Mouse (Mus musculus): ENCODE measurements around the gene Slc28a2. TPM values are rescaled to one million over a fixed set of nuclear protein-coding genes. Genes with fewer than 3 reads are reported as not detected.
"Not testable (repeated sequence)": the region's sequence is repeated elsewhere in the genome, so short reads cannot be mapped to it uniquely, and the experiment has no call there.

Slc28a2 gene
- polyA plus RNA-seq, 2 experiments from 2014 or later: 153 to 175 TPM

DNA sequence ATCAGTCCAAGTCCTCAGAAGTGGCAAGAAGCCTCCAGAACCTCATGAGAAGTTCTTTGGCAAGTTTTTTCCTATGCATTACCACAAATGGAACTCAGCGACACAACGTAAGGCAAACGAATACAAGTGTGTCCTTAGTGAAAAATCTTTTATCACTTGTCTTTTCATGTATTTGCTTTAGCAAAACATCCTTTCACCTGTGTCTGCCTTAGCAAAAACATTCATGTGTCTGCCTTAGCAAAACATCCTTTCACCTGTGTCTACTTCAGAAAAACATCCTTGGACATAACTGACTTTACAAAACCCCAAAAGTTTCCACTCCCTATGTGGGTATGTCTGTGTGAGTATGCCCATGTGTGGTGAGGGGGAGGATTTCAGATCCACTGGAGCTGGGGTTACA, 42.9 kb downstream of the Slc28a2 start:
- peak; percentile 46 for ATAC-seq

DNA sequence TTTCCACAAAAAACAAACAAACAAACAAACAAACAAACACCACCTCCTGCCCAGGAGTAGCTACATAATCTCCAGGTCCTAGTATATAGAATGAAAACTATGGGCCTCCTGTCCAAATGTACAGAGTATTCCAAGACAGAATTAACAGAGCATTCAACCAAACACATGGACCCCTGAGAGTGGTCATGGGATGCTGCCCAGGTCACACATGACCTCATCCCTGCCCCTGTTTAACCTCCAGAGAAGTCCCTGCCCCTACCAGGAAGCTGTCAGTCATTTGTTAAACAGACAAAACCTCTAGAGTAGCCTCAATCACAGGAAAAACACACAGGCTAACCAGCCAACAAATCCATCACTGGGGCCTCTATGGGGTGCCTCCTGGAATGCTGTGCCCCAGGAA, 50.3 kb downstream of the Slc28a2 start:
- no peak for ATAC-seq

DNA sequence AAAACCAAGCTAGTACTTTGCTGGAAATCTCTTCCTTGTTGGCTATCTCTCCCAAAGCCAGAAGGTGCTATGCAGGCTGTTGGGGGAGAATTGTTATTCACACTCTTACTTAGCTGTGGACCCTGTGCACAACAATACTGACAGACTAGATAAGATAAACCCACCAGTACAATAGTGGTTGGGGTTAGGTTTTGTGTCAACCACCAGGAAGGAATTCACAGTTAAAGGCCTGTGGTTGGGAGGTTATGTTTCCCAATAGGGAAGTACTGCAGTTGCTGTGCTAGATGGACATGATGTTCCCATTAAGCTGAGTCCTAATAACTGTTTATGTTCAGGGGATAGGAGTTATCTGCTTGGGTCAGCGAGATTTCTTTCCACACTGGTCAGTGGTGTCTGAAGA, 57.5 kb downstream of the Slc28a2 start:
- ATAC-seq: not testable (repeated sequence)

- no peak for ATAC-seq
Measured at GRCm38 (mm10) chr2:122484641-122485040, 58.4 kb downstream of the Slc28a2 start, which contains the start of gene Gm14085. Gm14085 (plus strand) TSS chr2:122484941.

DNA sequence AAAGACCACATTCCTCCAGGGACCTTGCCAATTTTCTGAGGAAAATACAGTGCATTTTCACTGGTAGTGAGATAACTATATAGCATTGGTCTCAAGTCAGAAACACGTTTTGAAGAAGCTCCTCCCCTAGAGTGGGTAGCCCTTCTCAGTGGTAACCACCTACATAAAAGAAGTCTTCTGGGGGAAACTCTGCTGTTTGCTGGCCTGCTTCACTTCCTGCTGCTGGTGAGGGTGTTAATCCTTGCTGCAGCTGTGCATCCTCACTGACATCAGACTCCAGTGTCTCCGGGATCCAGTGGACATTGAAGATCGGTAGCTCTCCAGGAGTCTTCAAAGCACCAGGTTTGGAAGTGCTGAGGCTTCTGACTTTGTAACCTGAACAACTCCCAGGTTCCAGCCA, 59.4 kb downstream of the Slc28a2 start:
- ATAC-seq: peak; percentile 94

DNA sequence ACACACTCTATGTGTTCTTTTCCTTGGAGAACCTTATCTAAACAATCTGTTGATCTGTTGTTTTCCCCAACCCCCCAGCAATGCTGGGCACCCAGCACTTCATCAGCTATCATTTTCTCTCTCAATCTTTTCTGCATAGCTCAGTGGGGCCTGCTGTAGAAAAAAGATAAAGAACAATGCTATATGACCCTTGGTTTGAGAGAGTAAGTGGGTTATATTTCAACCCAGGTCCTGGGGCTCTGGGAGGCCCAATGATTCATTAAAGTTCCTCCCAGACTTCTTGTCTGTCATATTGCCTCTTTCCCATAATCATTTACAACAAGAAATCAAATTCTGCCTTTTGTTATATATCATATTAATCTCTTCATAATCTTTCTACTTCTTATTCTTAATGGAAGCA, 59.8 kb downstream of the Slc28a2 start:
- ATAC-seq: not testable (repeated sequence)

DNA sequence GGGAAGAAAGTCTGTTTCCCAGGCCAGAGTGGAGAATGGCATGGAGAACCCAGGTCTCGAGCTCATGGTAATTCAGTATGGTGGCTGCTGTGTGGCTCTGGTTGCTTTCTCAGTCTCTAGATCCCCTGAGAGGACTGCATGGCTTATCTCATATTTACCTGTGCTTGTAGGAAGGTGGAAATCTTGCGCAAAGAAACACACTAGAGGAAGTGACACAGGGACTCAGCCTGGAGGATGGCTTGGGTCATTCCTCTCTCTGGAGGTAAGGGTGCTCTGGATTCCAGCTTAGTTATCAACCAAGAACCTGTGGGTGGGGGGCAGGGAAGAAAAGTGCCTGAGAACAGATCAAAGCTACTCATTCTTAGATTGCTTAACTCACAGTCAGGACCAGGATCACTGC, 60.4 kb downstream of the Slc28a2 start:
- ATAC-seq: no peak

Other genes starting within 250 kb of the Slc28a2 start
- gene Patl2, start 240.3 kb upstream of the Slc28a2 start, polyA plus RNA-seq (2017; shearing (Covaris generic)): 1 to 10 TPM; 1.2 to 1.5 TPM
- not detected for gene Terb2, start 240.2 kb upstream of the Slc28a2 start, polyA plus RNA-seq (2017; shearing (Covaris generic))
- gene Sord, start 191.7 kb upstream of the Slc28a2 start, polyA plus RNA-seq (2017; shearing (Covaris generic)): 1 to 10 TPM; 4.1 to 4.4 TPM
- gene Duox2, start 128.0 kb upstream of the Slc28a2 start, polyA plus RNA-seq (2017; shearing (Covaris generic)): not detected
- not detected for gene Duoxa2, start 127.6 kb upstream of the Slc28a2 start, polyA plus RNA-seq (2017; shearing (Covaris generic))
- not detected for gene Duoxa1, start 112.7 kb upstream of the Slc28a2 start, polyA plus RNA-seq (2017; shearing (Covaris generic))
- not detected for gene Duox1, start 110.8 kb upstream of the Slc28a2 start, polyA plus RNA-seq (2017; shearing (Covaris generic))
- gene Shf, start 57.3 kb upstream of the Slc28a2 start, polyA plus RNA-seq (2017; shearing (Covaris generic)): under 1 TPM in 1 of 2 experiments, not detected in 1; 0.42 TPM
- 10 to 100 TPM; 42.9 to 70.0 TPM for gene Gm14085, start 58.5 kb downstream of the Slc28a2 start, polyA plus RNA-seq (2017; shearing (Covaris generic))
- gene Gatm, start 184.8 kb downstream of the Slc28a2 start, polyA plus RNA-seq (2017; shearing (Covaris generic)): 1 to 10 TPM in 1 of 2 experiments, under 1 TPM in 1; 0.62 to 1.3 TPM
- not detected for gene AA467197, start 210.5 kb downstream of the Slc28a2 start, polyA plus RNA-seq (2017; shearing (Covaris generic))

Measured in CD4-positive, CD25-positive, alpha-beta regulatory T cell, adult 4 months (primary cell).